In the genomic region with DNA sequence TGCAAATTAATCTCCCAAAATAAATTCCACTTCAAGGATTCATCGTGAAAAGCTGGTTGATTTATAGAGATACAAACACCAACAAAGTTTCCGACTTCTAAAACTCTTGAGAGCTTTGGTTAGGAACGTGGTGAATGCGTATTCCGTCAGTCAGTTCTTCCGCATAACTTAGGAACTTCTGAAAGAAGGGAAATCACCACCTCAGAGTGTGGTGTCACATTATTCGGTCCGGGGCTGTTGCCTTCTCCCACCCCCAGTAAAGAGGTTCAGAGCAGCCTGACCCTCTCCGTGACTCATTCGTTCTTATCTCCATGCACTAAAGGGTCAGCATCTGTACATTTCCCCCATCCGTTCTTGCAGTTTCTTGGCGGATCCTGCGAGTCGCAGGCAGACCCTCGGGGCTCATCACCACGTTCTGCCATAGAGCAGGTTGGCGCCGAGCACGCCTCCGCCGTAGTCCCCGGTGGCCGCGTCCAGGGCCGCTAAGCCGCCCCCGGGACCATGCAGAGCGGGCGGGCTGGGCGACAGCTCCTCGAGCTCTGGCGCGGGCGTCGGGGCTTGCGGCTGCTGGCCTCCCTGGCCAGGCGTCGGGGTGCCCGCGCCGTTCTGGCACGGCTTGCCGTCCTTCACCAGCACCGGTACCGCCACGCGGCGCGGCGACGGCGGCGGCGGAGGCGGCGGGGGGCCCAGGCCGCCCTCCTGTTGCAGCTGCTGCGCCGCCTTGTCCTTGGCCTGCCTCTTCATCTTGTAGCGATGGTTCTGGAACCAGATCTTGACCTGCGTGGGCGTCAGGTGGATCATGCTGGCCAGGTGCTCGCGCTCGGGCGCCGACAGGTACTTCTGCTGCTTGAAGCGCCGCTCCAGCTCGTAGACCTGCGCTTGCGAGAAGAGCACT, we compare ENCODE assay signal across 7 mouse cellular contexts. TPM values are rescaled to one million over a fixed set of nuclear protein-coding genes. Genes with fewer than 3 reads are reported as not detected.
DNase-seq lines count a peak whose midpoint lies in the region; ATAC-seq and TF ChIP-seq lines count a peak whose summit lies in the region.

No protein-coding gene starts in this region.

- H3K9ac ChIP-seq in ES-Bruce4 (ENCODE audit: low read depth, poor library complexity, severe bottlenecking), result peak overlapping the region; percentile 93; the same call in 1 of the 2 replicates
- no peak overlapping the region for H3K9ac ChIP-seq in forebrain, embryonic 14.5 days (ENCODE audit: low read length)
- H3K9ac ChIP-seq in hindbrain, postnatal 0 days (replicated peaks; ENCODE audit: low read length), result no peak overlapping the region
- no peak overlapping the region for H3K9ac ChIP-seq in liver, embryonic 12.5 days
- no peak overlapping the region for H3K9ac ChIP-seq in neural tube, embryonic 11.5 days (ENCODE audit: low read length)

- H3K27ac ChIP-seq in ES-Bruce4 (ENCODE audit: insufficient read depth, low read length), result no peak overlapping the region
- H3K27ac ChIP-seq in forebrain, embryonic 14.5 days (ENCODE audit: low read depth, low read length), result peak overlapping the region; percentile 52; the same call in 1 of the 2 replicates
- no peak overlapping the region for H3K27ac ChIP-seq in hindbrain, postnatal 0 days
- no peak overlapping the region for H3K27ac ChIP-seq in liver, embryonic 12.5 days
- H3K27ac ChIP-seq in neural tube, embryonic 11.5 days (ENCODE audit: low read depth, low read length), result no peak overlapping the region

- H3K4me3 ChIP-seq in ES-Bruce4 (ENCODE audit: low read depth, low read length), result peak overlapping the region; percentile 59
- H3K4me3 ChIP-seq in forebrain, embryonic 14.5 days (ENCODE audit: low read depth, low read length), result peak overlapping the region; percentile 26
- H3K4me3 ChIP-seq in hindbrain, postnatal 0 days (ENCODE audit: low read length), result peak overlapping the region; percentile 26
- H3K4me3 ChIP-seq in liver, embryonic 12.5 days, result peak overlapping the region; percentile 47
- no peak overlapping the region for H3K4me3 ChIP-seq in neural tube, embryonic 11.5 days (ENCODE audit: low read depth, low read length)

- no peak for TF ChIP-seq CTCF in ES-Bruce4 (IDR thresholded peaks at IDR 0.05; ENCODE audit: low read depth, low read length)
- no peak for TF ChIP-seq CTCF in hindbrain, postnatal 0 days (IDR thresholded peaks at IDR 0.05; ENCODE audit: low read depth)

- ATAC-seq in activated CD4-positive, CD25-positive, alpha-beta regulatory T cell, adult 4 months, result peak; percentile 27
- peak; percentile 52 for ATAC-seq in forebrain, embryonic 14.5 days
- ATAC-seq in hindbrain, postnatal 0 days, result peak; percentile 48
- 0 out of 2 replicates have a peak, but pooled peaks have one; percentile 32 for ATAC-seq in liver, embryonic 12.5 days
- ATAC-seq in neural tube, embryonic 11.5 days (ENCODE audit: insufficient read depth, low FRiP score, low TSS enrichment), result peak; percentile 68

- no peaks in the 10 kb centered on the region for H3K9me3 ChIP-seq in ES-Bruce4 (replicated peaks; ENCODE audit: control insufficient read depth, insufficient read depth, low read length, poor library complexity, severe bottlenecking)
- H3K9me3 ChIP-seq in forebrain, embryonic 14.5 days (replicated peaks; ENCODE audit: control insufficient read depth, low read length), result no peaks in the 10 kb centered on the region
- H3K9me3 ChIP-seq in hindbrain, postnatal 0 days (ENCODE audit: low read length), result no peaks in the 10 kb centered on the region
- H3K9me3 ChIP-seq in liver, embryonic 12.5 days (replicated peaks), result no peaks in the 10 kb centered on the region
- H3K9me3 ChIP-seq in neural tube, embryonic 11.5 days (ENCODE audit: control insufficient read depth, low read length), result no peaks in the 10 kb centered on the region

- WGBS in forebrain, embryonic 14.5 days, result under 1% methylated on average over 71 of the region's 72 CpGs
- WGBS in hindbrain, postnatal 0 days, result 1% methylated on average over 72 of the region's 72 CpGs
- 2% methylated on average over 70 of the region's 72 CpGs for WGBS in liver, embryonic 12.5 days (ENCODE audit: insufficient replicate concordance)
- WGBS in neural tube, embryonic 11.5 days, result 1% methylated on average over 70 of the region's 72 CpGs

- H3K36me3 ChIP-seq in ES-Bruce4 (ENCODE audit: control insufficient read depth, insufficient read depth, low read length, poor library complexity, severe bottlenecking), result no peaks in the 10 kb centered on the region
- no peaks in the 10 kb centered on the region for H3K36me3 ChIP-seq in forebrain, embryonic 14.5 days (ENCODE audit: control insufficient read depth, insufficient read depth, low read length)
- no peaks in the 10 kb centered on the region for H3K36me3 ChIP-seq in hindbrain, postnatal 0 days (ENCODE audit: insufficient read depth, low read length)
- no peaks in the 10 kb centered on the region for H3K36me3 ChIP-seq in liver, embryonic 12.5 days
- no peaks in the 10 kb centered on the region for H3K36me3 ChIP-seq in neural tube, embryonic 11.5 days (ENCODE audit: control insufficient read depth, insufficient read depth, low read length)

- peaks cover 29% of the 10 kb centered on the region for H3K27me3 ChIP-seq in ES-Bruce4 (ENCODE audit: control insufficient read depth, insufficient read depth, low read length, poor library complexity, severe bottlenecking)
- peaks cover 90% of the 10 kb centered on the region for H3K27me3 ChIP-seq in forebrain, embryonic 14.5 days (replicated peaks; ENCODE audit: control insufficient read depth, insufficient read depth, low read length)
- H3K27me3 ChIP-seq in hindbrain, postnatal 0 days (ENCODE audit: insufficient read depth, low read length), result peaks cover 89% of the 10 kb centered on the region
- peaks cover 73% of the 10 kb centered on the region for H3K27me3 ChIP-seq in liver, embryonic 12.5 days (replicated peaks)
- peaks cover 77% of the 10 kb centered on the region for H3K27me3 ChIP-seq in neural tube, embryonic 11.5 days (ENCODE audit: control insufficient read depth, insufficient read depth, low read length)

- no peaks in the 10 kb centered on the region for H3K4me1 ChIP-seq in ES-Bruce4 (ENCODE audit: control insufficient read depth, insufficient read depth, low read length)
- peaks cover 4% of the 10 kb centered on the region; the same call in 1 of the 2 replicates for H3K4me1 ChIP-seq in forebrain, embryonic 14.5 days (ENCODE audit: control insufficient read depth, insufficient read depth, low read length)
- H3K4me1 ChIP-seq in hindbrain, postnatal 0 days (ENCODE audit: insufficient read depth, low read length), result no peaks in the 10 kb centered on the region
- H3K4me1 ChIP-seq in liver, embryonic 12.5 days, result peaks cover 16% of the 10 kb centered on the region
- no peaks in the 10 kb centered on the region for H3K4me1 ChIP-seq in neural tube, embryonic 11.5 days (ENCODE audit: control insufficient read depth, insufficient read depth, low read length)

- peak; percentile 27 for DNase-seq in forebrain, embryonic 14.5 days (ENCODE audit: low spot score)
- DNase-seq in hindbrain, postnatal 0 days (ENCODE audit: low spot score), result no peak
- peak; percentile 57 for DNase-seq in neural tube, embryonic 11.5 days (ENCODE audit: low spot score)
- peak; percentile 6 for DNase-seq in urinary bladder, postnatal 25 days (ENCODE audit: low spot score)

- no peak for TF ChIP-seq POLR2A in ES-Bruce4 (IDR thresholded peaks at IDR 0.05; ENCODE audit: insufficient read depth, low read length)

- H3K4me2 ChIP-seq in forebrain, embryonic 14.5 days (ENCODE audit: low read length), result 0 out of 2 replicates have a peak overlapping the region, but pooled peaks have one; percentile 43
- no peak overlapping the region for H3K4me2 ChIP-seq in hindbrain, postnatal 0 days (ENCODE audit: low read depth, low read length)
- H3K4me2 ChIP-seq in liver, embryonic 12.5 days, result peak overlapping the region; percentile 60
- no peak overlapping the region for H3K4me2 ChIP-seq in neural tube, embryonic 11.5 days (ENCODE audit: low read depth)

- no peak for TF ChIP-seq EP300 in ES-Bruce4 (IDR thresholded peaks at IDR 0.05; ENCODE audit: insufficient read depth, low read depth, low read length)

RNA-seq across cellular contexts. Expression of gene Nkx2-4, which starts 1.5 kb away (rescaled TPM):
- polyA plus RNA-seq in ES-Bruce4 (2011; ENCODE audit: insufficient read depth, insufficient read length, low read depth, missing spikeins), result not detected in 2 replicates
- not detected for polyA plus RNA-seq in activated CD4-positive, CD25-positive, alpha-beta regulatory T cell, adult 4 months (2017; shearing (Covaris generic))
- polyA plus RNA-seq in forebrain, embryonic 14.5 days (2014; fragmentation: Nextera tagmentation; extraction: Ambion mirVana), result 0.87 and 1.3 TPM in 2 replicates
- total RNA-seq in hindbrain, postnatal 0 days (2014; rRNA removed), result 0.42 TPM in 1 of 2 replicates, not detected in the other
- polyA plus RNA-seq in hindbrain, postnatal 0 days (2015; fragmentation: Nextera tagmentation; extraction: Ambion mirVana), result not detected in 2 replicates
- not detected in 2 replicates for polyA plus RNA-seq in liver, embryonic 12.5 days (2016; fragmentation: Nextera tagmentation; extraction: Ambion mirVana)
- polyA plus RNA-seq in neural tube, embryonic 11.5 days (2014; fragmentation: Nextera tagmentation; extraction: Ambion mirVana), result not detected in 2 replicates

Comparison
In these comparisons a context has a peak if more than half of its experiments do, and no peak if none do; other contexts are left out.
1. H3K4me2 ChIP-seq: peak in forebrain, embryonic 14.5 days (single experiment) and liver, embryonic 12.5 days (single experiment); none in hindbrain, postnatal 0 days (single experiment) and neural tube, embryonic 11.5 days (single experiment).
2. Peak in every context shown above with its lines, with median percentiles within 50 percentile points of each other: ATAC-seq.